Mouse (Mus musculus) thymus, postnatal 14 days (tissue): ENCODE data around the gene Gopc.

Experiments used
- DNase-seq: peaks from one replicate; pipeline ENCODE4 v3.0.0; 2021

The Gopc gene

DNA sequence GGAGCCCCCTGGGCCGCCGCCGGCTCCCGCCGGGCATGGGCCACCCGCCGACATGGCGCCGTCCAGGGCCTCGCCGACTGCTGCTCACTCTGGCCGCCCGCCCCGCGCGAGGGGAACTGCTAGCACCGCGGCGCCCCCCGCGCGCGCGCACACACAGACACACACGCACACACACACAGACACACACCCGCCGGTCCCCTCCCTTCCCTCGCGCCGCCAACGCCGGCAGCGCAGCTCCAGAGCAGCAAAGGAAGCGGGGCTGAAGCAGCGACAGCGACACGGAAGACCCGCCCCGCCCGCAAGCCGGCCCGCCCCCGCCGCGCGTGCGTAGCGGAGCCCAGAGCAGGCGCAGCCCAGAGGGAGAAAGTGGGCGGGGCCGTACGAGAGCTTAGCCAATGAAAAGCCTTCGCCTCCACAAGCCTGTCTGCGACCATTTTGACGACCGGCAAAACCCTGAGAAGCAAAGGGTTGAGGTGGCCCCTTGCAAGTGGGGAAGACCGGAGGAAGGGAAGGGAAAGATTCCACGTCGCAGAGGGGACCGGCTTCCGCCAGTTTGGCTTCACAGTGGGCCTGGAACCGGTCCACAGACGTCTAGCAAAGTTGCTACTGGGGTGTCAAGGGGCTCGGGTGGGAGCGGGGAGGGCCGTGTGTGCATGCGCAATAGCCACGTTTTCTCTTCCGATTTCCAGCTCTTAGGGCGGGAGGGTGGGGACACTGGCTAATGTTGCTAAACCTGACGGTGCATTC is at the start of gene Gopc:
Gene Gopc (minus strand): TSS at position 280 of the 747 bp plus-strand sequence.
- DNase-seq, result peak; percentile 99

DNA sequence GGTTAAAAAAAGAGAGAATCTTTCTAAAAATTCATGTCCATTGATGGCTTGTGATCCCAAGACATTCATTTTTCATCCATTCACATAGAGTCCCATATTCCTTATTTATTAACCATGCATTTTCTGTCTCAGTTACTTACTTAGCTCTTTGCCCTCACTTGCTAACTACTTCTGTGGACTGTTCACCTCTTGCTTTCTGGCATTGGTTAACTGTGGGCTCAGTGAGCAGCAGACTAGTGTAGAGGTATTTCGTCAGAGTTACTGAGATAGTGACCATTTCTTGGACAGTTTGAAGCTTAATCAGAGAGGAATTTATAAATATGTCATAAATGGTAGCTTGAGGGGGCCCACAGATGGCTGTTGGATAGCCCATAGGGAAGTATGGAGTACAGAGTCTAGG is 49.0 kb upstream of the Gopc start:
- DNase-seq, result no peak

DNA sequence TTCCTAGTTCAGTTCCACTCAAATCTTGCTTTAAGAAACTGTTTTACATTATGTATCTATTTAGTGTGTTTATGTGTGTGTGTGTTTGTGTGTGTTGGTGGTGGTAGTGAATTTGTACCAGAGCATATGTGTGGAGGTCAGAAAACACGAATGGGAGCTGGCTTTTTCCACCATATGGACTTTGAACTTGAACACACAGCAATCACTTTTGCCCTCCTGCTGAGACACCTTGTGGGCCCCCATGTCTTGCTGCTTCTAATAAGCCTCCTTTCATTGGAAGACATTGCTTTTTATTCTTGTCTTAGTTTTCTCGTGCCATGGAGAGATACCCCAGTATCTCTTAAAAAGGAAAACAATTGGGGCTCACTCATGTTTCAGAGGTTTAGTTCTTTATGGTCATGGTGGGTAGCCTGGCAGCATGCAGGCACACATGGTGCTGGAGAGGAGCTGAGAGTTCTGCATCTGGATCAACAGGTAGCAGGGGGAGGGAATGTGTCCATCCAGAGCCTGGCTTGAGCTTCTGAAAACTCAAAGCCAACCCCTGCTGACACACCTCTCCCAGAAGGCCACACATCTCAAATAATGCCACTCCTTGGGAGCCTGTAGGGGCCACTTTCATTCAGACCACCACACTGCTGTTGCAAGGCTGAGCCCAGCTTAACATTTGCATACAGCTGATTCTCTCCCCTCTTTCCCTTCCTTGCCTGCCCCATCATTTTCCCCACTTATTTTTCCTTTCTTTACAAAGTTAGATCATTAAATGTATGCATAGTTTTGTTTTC is 45.9 kb upstream of the Gopc start:
- no peak for DNase-seq

DNA sequence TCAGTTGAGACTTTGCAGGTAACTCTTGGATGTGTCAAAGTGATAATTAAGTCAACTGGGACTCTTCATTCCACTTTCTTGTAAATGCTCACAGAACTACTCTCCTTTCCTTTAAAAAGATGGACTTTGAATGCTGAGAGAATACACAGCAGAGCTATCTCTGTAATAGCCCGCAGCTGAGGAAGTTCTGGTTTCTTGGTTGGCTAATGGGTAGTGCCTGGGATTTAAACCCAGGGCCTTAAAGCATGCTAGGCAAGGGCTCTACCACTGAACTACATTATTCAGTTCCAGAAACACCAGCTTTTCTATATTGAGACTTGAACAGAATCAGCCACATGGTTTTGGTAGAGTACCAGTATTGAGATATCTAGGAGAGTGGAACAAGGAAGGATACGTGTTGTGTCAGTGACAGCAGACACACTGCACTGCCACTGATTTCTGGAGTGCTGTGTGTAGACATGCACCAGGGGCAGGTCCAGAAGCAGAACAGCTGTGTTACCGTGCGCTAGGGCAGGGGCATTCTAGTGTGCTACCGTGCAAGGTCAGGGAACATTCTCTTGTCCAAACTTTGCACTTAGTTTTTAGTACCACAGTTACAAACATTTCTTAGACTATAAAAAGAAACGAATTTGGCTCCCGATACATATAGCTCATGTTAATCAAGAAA is 44.5 kb upstream of the Gopc start:
- no peak for DNase-seq

DNA sequence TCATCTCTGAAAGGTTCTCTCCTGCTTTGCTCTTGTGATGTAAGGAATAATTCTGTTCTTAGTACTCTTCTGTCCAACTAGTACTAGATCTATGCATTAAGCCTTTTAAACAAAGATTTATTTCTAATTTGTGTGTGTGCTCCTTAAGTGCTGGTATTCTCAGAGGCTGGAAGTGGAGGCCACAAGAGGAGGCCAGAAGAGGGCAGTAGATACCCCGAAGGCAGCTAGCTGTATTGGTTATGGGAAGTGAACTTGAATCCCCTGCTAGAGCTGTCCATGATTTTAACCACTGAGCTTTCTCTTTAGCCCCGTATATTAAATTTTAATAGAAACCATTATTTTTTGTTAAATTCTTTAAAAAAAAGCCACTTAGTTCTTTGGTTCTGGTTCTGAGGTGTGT is 41.2 kb upstream of the Gopc start:
- peak; percentile 29 for DNase-seq

DNA sequence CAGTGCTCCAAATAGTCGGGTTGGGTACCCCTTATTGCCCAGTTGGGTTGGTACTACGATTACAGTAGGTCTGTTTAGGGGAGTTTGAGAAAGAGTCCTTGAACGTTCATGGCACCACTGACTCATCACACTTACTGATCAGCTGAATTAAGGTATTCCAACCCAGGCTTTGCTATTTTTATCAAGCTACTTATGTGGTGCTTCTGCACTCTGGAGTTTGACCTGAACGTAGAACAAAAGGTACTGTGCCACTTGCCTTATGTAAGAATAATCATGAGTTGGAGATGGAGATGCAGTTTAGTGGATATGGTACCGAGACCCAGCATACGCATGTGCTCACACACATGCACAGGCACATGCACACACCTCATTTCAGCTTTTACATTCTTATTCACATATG is 39.8 kb upstream of the Gopc start:
- no peak for DNase-seq

DNA sequence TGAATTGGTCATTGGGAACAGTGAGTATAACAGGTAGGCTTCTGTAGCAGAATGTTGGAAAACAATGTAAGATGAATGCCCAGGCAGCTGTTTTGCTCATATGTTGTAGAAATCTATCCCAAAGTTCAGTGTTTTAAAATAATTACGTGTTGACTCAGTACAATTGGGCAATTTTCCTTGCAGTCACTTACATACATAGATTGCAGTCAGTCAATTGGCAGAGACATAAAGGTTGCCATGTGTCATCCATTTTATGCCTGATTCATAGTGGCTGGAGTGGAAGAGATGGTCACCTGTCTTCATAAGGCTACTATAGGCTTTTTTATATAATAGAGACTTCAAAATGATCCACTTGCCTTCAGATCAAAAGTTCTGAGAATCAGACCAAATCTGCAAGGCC is 38.6 kb upstream of the Gopc start:
- no peak for DNase-seq

DNA sequence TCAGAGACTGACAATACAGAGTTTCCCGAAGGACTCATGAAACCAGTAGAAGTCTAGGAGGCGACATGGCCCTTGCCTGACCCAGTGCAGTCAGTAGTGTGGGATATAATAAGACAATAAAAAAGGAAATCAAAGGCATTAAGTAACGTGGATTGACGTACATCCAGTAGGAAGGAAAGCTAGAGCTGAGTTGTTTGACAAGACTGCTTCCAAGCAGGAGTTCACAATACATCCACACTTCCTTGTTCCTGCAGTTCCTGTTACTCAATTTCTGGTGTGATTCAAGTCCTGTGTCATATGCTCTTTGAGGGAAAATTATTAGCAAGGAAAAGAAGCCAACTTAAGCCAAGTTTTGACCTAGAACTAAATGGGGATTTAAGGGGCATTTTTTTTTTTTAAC is 37.5 kb upstream of the Gopc start:
- no peak for DNase-seq

DNA sequence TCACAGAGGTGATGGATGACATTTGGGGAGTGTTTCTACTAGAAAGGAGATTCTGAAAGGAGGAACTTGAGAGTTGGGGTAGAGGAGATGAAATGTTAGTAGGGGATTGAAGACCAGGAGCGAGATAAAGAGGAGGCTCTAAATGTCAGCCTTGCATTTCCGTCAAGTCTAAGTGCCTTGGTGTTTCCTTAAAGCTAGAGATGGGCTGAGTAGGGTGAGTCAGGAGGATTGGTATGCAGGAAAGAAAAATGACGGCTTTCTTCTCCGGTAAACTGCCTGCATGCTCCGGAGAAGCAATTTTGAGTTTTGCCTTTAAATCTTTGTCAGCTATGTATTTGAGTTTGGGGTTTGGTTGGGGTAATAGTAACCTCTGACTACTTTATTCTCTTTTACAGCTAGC is 37.0 kb upstream of the Gopc start:
- no peak for DNase-seq

DNA sequence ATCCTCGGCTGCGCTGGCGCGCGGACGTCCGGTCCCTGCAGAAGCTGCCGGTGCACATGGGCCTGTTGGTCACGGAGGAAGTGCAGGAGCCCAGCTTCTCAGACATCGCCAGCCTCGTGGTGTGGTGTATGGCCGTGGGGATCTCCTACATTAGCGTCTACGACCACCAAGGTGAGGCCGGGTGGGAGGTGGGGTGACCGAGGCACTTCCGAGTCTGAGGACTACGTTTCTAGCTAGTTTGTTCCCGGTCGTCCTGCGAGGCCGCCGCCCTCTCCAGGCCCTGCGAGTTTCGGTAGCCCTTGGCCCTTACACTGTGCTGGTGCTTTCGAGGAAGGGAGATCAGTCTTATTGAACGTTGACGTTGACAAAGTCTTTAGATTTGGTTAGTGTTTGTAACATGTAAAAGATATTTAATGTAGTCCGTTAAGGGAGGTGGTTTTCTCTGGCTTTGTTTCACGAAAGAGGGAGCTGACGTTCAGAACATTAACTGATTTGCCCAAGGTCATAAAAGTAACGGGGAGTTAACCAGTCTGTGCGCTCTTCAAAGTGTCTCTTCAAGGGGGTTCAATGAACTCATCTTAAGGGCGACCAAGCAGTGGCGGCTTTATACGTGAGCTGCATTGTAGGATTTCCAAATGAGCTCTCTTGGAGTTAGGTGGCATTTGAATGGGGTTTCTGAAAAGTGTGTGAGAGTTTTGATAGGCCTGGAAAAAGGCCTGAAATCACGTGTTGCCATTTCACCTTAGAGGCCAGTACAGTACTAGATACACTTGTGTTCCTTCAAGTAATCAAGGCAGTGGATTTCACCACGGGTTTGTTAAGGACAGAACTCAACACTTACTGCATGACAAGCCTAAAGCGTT is 36.3 kb upstream of the Gopc start:
- no peak for DNase-seq

DNA sequence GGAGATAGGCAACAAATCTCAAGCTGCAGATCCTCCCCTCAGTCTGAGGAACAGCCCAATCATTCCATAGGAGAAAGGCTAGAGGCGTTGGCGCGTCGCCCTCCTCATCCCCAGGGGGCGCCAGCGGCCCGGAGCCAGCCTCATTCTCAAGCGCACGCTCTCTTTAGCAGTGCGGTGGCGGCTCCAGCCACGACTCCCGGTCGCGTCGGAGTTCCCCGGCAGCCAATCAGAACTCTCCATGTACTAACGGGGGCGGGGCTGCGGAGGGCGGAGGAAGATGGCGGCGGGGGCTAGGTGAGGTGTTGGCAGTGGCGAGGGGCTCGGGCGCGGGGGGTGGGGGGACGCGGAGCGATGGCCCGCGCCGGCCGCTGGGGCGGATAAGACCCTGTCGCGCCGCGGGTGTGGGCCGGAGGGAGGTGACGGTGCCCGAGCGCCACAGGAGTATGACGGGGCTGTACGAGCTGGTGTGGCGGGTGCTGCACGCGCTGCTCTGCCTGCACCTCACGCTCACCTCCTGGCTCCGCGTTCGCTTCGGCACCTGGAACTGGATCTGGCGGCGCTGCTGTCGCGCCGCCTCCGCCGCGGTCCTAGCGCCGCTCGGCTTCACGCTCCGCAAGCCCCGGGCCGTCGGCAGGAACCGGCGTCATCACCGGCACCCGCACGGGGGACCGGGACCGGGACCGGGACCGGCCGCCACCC is 35.5 kb upstream of the Gopc start, which contains the start of gene Nus1:
Gene Nus1 (plus strand): TSS at position 249 of the 699 bp plus-strand sequence.
- DNase-seq, result peak; percentile 97

DNA sequence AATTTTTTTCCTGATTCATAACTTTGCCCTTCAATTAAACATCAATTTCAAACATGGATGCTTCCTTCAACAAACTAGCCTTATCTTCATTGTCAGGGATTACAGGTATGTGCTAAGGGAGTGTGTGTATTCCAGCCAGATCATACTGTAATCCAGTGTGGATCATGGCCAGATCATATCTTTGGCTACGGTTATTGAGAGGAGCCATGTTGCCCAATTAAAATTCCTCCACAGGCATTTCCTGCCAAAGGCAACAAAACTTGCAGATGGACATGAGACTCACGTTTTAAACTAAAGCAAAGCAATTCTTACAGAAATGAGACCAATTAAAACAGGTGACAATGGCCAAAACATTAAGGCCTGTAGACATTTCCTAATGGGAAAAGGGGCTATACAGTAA is 34.5 kb upstream of the Gopc start:
- no peak for DNase-seq

DNA sequence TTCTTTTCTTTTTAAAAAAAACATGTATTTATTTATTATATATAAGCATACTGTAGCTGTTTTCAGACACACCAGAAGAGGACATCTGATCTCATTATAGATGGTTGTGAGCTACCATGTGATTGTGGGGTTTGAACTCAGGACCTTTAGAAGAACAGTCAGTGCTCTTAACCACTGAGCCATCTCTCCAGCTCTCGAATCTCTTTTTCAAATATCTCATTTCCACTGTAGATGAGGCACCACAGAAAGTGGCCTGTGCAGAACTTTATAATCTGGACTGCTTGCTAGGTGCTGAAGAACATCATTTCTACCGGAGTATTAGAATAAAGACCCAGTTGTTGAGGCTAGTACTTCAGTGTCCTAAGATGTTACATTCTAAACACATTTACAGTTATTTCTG is 33.1 kb upstream of the Gopc start:
- no peak for DNase-seq

DNA sequence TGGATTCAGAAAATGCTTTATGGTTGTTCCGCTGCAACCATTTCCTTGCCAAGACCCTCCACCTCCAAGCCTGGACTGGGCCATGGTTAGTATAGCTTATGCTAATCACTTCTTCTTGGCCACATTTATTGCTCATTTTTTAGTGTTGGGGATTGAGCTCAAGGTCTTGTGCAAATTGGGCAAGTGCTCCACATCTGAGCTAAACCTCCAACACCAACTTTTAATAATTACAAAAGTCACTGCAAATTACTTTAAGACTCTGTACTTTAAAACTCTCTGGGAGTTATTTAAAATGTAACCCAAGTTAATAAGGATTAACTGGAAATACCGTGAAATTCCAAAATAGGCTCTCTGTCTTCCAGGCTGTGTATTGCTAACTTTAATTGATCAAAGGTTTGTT is 25.6 kb upstream of the Gopc start:
- no peak for DNase-seq

DNA sequence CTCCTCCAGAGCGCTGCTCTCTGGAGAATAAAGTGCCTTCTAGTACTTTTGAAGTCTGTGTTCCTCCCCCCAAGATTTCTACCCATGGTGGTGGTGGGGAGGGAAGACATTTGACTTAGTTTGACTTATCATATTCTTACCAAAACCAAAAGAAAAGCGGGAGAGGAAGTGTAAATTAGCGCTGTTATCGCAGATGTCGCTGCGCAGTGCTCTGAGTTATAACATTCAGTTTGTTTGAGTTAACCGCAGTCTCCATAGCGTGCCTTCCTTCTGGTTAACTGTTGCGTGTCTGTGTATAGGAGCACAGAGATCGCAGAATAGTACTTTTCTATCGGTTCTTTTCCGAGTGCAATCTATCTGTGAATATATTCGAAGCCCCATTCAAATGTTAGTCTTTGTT is 23.2 kb upstream of the Gopc start:
- DNase-seq, result no peak

DNA sequence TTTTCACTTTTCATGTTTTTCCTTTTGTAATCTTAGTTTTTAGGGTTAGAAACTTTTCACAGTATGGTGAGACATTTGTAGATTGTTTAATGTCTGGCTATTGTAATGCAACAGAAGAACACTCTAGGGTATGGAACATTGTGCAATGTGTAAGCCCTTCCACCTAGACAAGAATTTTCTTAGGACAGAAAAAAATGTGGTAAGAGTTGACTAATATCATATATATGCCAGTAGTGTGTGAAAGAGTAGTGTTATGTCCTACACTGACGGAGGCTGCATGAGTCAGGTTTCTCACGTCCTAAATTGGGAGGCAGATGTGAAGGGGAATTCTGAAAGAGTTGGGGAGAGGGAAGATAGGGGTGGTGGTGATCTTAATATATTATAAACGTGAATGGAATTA is 17.8 kb upstream of the Gopc start:
- no peak for DNase-seq

DNA sequence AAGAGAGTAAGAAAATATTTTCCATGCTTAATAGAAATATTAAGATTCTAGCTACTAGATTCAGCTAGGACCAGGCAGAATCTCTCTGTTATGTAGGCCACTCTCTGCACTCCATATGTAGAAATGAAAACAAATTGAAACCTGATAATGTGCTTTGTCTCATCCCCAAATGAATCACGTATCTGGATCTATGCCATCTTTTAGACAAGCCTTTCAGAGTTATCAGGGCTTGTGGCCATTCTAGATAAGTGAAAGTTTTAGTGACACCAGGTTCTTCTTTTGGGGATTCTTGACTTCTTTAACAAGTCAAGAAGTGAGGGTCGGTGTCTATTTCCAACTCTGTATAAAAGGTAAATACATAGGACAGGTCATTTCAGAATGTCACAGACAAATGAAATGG is 16.8 kb upstream of the Gopc start:
- DNase-seq, result no peak

DNA sequence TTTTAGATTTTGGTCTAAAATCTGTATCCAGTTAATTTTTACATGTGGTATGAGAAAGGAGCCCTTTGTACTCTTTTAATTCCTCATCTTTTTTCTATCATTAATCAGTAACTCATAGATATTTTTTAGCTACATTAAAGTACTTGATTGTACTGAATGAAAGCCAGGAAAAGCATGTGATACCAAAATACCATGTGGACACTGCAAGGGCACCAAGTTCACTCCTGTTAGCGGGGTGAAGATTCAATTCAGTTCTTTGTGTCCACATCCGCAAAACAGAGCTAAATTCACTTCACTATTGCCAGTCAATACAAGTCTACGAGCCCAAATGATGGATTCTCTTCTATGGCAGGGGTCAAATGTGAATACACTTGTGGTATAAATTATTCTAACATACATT is 14.7 kb upstream of the Gopc start:
- DNase-seq, result no peak

DNA sequence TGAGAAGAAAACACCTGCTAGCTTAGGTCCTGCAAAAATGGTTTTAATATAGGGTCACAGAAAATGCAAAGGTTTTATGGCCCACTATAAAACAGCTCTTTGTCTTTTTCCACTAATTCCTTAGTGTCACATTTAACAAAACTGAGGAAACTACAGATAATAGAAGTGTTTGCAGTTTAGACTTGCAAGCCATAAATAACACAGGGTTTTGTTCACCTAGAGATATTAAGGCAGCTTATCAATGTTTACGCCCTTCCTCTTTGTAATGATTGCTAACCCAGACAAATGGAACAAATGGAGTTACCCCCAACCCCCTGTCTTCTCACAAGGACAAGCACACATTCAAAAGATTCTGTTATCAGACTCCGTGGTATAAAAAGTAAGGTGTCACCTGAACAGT is 9.3 kb upstream of the Gopc start:
- no peak for DNase-seq

DNA sequence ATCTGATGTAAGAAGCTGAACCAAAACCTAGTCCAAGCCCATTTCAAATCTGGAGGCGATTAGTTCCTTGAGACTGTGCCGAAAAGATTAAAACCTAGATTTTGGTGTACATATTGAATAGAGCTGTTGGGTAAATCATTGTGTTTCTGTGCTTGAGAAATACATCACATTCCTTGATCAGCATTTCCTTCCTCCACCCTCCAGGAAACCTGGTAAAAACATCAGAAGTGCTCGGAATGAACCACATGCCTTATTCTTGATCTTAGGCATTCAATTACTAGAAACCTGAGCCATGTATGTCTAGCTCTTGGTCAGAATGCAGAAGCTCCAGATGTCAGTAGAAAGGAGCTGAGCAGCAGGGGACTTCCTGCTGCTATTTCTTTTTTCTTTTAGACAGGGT is 7.5 kb upstream of the Gopc start:
- no peak for DNase-seq

DNA sequence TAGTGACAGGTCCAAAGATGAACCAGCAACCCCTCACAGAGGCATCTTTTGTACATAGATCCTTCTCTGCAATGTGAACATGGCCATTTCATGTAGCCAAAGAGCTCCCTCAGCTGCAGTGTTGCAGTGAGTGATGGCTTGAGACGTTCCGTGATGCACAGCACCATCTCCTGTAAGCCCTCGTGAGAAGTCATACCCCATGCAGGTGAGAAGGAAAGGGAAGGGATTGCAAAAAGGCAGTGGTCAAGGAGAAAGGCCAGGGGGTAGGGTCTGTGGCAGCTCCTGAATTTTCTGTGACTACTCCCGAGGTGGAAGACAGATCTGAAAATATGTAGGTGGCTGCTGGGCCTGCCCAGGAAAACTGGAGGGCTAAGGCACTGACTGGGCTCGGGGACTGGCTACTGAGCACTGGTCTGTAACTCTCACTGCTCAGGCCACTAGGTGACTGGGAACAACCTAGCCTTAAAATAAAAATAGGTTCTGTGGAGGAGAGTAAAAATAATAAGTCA is 7.1 kb upstream of the Gopc start, which contains the start of gene Nepn:
Gene Nepn (plus strand): TSS at position 51 of the 509 bp plus-strand sequence.
- DNase-seq, result no peak

DNA sequence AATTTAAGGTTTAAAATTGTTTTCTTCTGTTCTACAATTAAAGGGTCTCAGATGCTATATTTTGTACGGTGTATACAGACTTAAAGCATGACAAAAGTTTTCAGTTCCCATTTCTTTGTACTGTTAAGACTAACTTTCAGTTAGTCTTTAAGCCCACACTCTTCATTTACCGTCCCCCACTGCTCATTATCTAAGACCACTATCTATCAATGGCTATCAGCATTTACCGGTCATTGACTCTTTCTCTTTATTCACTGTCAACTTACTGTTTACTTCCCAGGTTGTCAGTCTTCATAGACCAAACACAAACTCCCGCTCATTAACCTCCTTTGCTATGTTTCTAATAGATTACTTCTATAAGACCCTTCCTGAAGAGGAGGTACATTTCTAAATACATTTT is 5.3 kb upstream of the Gopc start:
- no peak for DNase-seq
